Mouse (Mus musculus): ENCODE measurements at regions not wholly inside any gene's neighbourhood (a gene's known extent, or its start where the extent isn't known, plus 50 kb on each side); places are given as distances from the start of the nearest gene placed in this dataset.

GRCm38 (mm10) chr13:84602612-84603011 is 380.5 kb downstream of the Tmem161b start:
- Histone ChIP-seq H3K9me3 (ENCODE audit: low read length) (no peaks in the 10 kb centered on the region), H3K4me1 (replicated peaks; ENCODE audit: low read depth, low read length) (peaks cover 8% of the 10 kb centered on the region), H3K4me3 (replicated peaks; ENCODE audit: low read length) (no peak overlapping the region), H3K36me3 (ENCODE audit: insufficient read depth, low read length) (no peaks in the 10 kb centered on the region), H3K27me3 (ENCODE audit: insufficient read depth, low read length) (no peaks in the 10 kb centered on the region)
- TF ChIP-seq NANOG (IDR thresholded peaks at IDR 0.05; ENCODE audit: borderline replicate concordance, low read length): no peak
- no peak for TF ChIP-seq CTCF (conservative IDR thresholded peaks at IDR 0.05; ENCODE audit: low read length)
- TF ChIP-seq POU5F1 (IDR thresholded peaks at IDR 0.05; ENCODE audit: borderline replicate concordance, low read length): no peak

DNA sequence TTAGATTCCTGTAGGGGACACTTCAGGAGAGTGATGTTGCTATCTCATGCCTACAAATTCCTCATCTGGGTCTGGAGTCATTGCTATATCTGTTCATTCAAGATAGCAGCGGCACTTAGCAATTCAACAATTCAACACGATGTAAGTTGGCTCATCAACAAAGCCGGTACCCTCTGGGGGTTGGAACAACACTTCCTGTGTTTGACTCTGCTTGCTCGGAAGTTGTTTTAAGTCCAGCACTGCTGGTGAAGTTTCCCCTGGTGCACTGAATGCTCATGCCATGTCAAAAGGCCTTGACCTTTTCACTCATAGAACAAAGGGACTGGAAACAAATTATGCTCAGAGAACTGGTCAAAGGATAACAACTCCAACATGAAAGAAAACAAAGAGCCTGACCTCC is 390.4 kb downstream of the Tmem161b start:
- H3K27me3 ChIP-seq (ENCODE audit: insufficient read depth, low read length): no peaks in the 10 kb centered on the region
- no peak overlapping the region for H3K4me3 ChIP-seq (replicated peaks; ENCODE audit: low read length)
- H3K9me3 ChIP-seq (ENCODE audit: low read length): no peaks in the 10 kb centered on the region
- H3K36me3 ChIP-seq (ENCODE audit: insufficient read depth, low read length): no peaks in the 10 kb centered on the region
- TF ChIP-seq CTCF (conservative IDR thresholded peaks at IDR 0.05; ENCODE audit: low read length) (no peak), NANOG (IDR thresholded peaks at IDR 0.05; ENCODE audit: borderline replicate concordance, low read length) (no peak), POU5F1 (IDR thresholded peaks at IDR 0.05; ENCODE audit: borderline replicate concordance, low read length) (no peak)
- H3K4me1 ChIP-seq (replicated peaks; ENCODE audit: low read depth, low read length): no peaks in the 10 kb centered on the region

- H3K9me3 ChIP-seq (ENCODE audit: low read length): no peaks in the 10 kb centered on the region
- TF ChIP-seq NANOG (IDR thresholded peaks at IDR 0.05; ENCODE audit: borderline replicate concordance, low read length) (no peak), CTCF (conservative IDR thresholded peaks at IDR 0.05; ENCODE audit: low read length) (no peak), POU5F1 (IDR thresholded peaks at IDR 0.05; ENCODE audit: borderline replicate concordance, low read length) (no peak)
- no peaks in the 10 kb centered on the region for H3K4me1 ChIP-seq (replicated peaks; ENCODE audit: low read depth, low read length)
- no peaks in the 10 kb centered on the region for H3K36me3 ChIP-seq (ENCODE audit: insufficient read depth, low read length)
- H3K27me3 ChIP-seq (ENCODE audit: insufficient read depth, low read length): no peaks in the 10 kb centered on the region
- no peak overlapping the region for H3K4me3 ChIP-seq (replicated peaks; ENCODE audit: low read length)
Observed at GRCm38 (mm10) chr13:84613004-84613403, 390.9 kb downstream of the Tmem161b start.

- TF ChIP-seq POU5F1 (IDR thresholded peaks at IDR 0.05; ENCODE audit: borderline replicate concordance, low read length): no peak
- no peak for TF ChIP-seq NANOG (IDR thresholded peaks at IDR 0.05; ENCODE audit: borderline replicate concordance, low read length)
- TF ChIP-seq CTCF (conservative IDR thresholded peaks at IDR 0.05; ENCODE audit: low read length): no peak
- no peaks in the 10 kb centered on the region for H3K9me3 ChIP-seq (ENCODE audit: low read length)
- no peaks in the 10 kb centered on the region for H3K36me3 ChIP-seq (ENCODE audit: insufficient read depth, low read length)
- H3K4me3 ChIP-seq (replicated peaks; ENCODE audit: low read length): no peak overlapping the region
- H3K27me3 ChIP-seq (ENCODE audit: insufficient read depth, low read length): no peaks in the 10 kb centered on the region
- no peaks in the 10 kb centered on the region for H3K4me1 ChIP-seq (replicated peaks; ENCODE audit: low read depth, low read length)
Observed at GRCm38 (mm10) chr13:84624691-84625090, 402.6 kb downstream of the Tmem161b start.

GRCm38 (mm10) chr13:84625527-84625926 is 403.4 kb downstream of the Tmem161b start:
- Histone ChIP-seq H3K4me1 (replicated peaks; ENCODE audit: low read depth, low read length) (no peaks in the 10 kb centered on the region), H3K4me3 (replicated peaks; ENCODE audit: low read length) (no peak overlapping the region), H3K9me3 (ENCODE audit: low read length) (no peaks in the 10 kb centered on the region), H3K36me3 (ENCODE audit: insufficient read depth, low read length) (no peaks in the 10 kb centered on the region), H3K27me3 (ENCODE audit: insufficient read depth, low read length) (no peaks in the 10 kb centered on the region)
- TF ChIP-seq CTCF (conservative IDR thresholded peaks at IDR 0.05; ENCODE audit: low read length) (no peak), POU5F1 (IDR thresholded peaks at IDR 0.05; ENCODE audit: borderline replicate concordance, low read length) (no peak), NANOG (IDR thresholded peaks at IDR 0.05; ENCODE audit: borderline replicate concordance, low read length) (no peak)

DNA sequence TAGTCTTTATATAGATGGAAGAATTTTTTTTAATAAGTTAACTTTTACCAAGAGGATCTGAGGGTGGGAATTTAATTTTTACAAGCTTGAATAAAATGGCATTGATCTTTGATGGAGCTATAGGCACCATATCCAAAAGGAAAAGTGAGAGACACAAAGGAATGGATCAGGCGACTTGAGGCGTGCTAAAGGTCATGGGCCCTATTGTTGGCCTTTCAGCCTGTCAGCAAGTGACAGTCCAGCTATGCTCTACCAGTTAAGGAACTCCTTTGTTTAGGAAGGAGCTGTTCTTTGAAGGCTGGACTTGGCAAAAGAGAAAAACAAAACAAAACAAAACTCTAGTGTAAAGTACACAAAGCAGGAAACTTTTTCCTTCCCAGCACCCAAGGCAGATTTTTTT is 403.8 kb downstream of the Tmem161b start:
- no peaks in the 10 kb centered on the region for H3K4me1 ChIP-seq (replicated peaks; ENCODE audit: low read depth, low read length)
- H3K4me3 ChIP-seq (replicated peaks; ENCODE audit: low read length): no peak overlapping the region
- H3K27me3 ChIP-seq (ENCODE audit: insufficient read depth, low read length): no peaks in the 10 kb centered on the region
- H3K36me3 ChIP-seq (ENCODE audit: insufficient read depth, low read length): no peaks in the 10 kb centered on the region
- H3K9me3 ChIP-seq (ENCODE audit: low read length): no peaks in the 10 kb centered on the region
- no peak for TF ChIP-seq POU5F1 (IDR thresholded peaks at IDR 0.05; ENCODE audit: borderline replicate concordance, low read length)
- TF ChIP-seq CTCF (conservative IDR thresholded peaks at IDR 0.05; ENCODE audit: low read length): no peak
- no peak for TF ChIP-seq NANOG (IDR thresholded peaks at IDR 0.05; ENCODE audit: borderline replicate concordance, low read length)

DNA sequence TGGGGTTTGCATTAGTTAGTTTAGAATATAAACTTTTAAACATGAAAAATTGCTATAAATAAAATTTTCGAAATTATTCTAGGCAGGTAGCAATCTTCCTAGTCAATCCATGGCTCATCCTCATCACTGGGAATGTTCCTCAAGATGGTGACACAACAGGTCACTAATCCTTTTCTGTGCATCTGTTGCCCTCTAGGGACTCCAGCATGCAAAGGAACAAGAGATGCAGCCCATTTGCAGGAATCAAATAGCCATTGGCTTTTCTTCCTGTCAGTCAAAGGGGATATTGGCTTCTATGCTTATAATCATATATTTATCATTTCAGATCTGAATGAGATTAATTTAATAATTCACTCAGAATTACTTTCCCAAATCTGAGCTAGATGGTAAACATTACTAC is 404.3 kb downstream of the Tmem161b start:
- no peaks in the 10 kb centered on the region for H3K9me3 ChIP-seq (ENCODE audit: low read length)
- no peaks in the 10 kb centered on the region for H3K36me3 ChIP-seq (ENCODE audit: insufficient read depth, low read length)
- no peaks in the 10 kb centered on the region for H3K4me1 ChIP-seq (replicated peaks; ENCODE audit: low read depth, low read length)
- H3K4me3 ChIP-seq (replicated peaks; ENCODE audit: low read length): no peak overlapping the region
- TF ChIP-seq NANOG (IDR thresholded peaks at IDR 0.05; ENCODE audit: borderline replicate concordance, low read length) (no peak), CTCF (conservative IDR thresholded peaks at IDR 0.05; ENCODE audit: low read length) (no peak), POU5F1 (IDR thresholded peaks at IDR 0.05; ENCODE audit: borderline replicate concordance, low read length) (no peak)
- H3K27me3 ChIP-seq (ENCODE audit: insufficient read depth, low read length): no peaks in the 10 kb centered on the region

DNA sequence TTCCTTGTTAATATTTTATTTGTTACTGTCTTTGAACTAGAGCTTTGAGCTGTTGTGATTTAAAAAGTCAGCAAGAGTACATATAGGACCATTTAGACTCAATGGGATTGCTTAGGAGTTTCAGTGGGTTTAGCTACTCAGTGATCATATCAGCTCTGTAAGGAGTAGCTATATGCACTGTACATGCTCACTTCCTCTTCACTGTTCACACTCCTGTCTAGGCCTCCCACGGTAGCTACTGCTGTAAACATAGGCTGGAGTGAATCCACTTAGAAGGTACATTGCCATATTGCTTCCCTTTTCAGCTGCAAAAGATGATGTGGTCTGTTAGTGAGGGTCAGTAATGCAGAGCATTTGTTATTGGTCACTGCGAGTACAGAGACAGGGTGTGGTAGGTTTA is 408.6 kb downstream of the Tmem161b start:
- Histone ChIP-seq H3K4me1 (replicated peaks; ENCODE audit: low read depth, low read length) (no peaks in the 10 kb centered on the region), H3K4me3 (replicated peaks; ENCODE audit: low read length) (no peak overlapping the region), H3K9me3 (ENCODE audit: low read length) (no peaks in the 10 kb centered on the region), H3K36me3 (ENCODE audit: insufficient read depth, low read length) (no peaks in the 10 kb centered on the region), H3K27me3 (ENCODE audit: insufficient read depth, low read length) (no peaks in the 10 kb centered on the region)
- TF ChIP-seq NANOG (IDR thresholded peaks at IDR 0.05; ENCODE audit: borderline replicate concordance, low read length) (no peak), POU5F1 (IDR thresholded peaks at IDR 0.05; ENCODE audit: borderline replicate concordance, low read length) (no peak), CTCF (conservative IDR thresholded peaks at IDR 0.05; ENCODE audit: low read length) (no peak)

DNA sequence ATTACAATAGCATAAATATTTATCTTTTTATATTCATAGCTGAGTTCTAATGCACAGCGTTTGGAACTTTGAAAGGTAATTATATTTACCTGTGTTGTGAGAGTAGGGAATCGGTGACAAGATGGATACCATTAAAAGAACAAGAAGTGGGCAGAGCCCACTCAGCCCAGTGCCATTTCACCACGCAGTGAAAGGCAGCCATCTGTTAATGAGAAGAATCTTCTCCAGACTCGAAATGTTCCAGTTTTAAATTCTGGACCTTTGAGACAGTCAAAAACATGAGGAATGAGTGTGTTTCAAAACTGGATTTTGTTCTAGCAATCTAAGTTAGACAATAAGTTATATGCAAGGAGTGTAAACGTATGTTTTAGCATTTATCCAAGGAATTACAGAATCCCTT is 410.4 kb downstream of the Tmem161b start:
- Histone ChIP-seq H3K27me3 (ENCODE audit: insufficient read depth, low read length) (no peaks in the 10 kb centered on the region), H3K36me3 (ENCODE audit: insufficient read depth, low read length) (no peaks in the 10 kb centered on the region), H3K4me1 (replicated peaks; ENCODE audit: low read depth, low read length) (no peaks in the 10 kb centered on the region), H3K4me3 (replicated peaks; ENCODE audit: low read length) (no peak overlapping the region), H3K9me3 (ENCODE audit: low read length) (no peaks in the 10 kb centered on the region)
- TF ChIP-seq POU5F1 (IDR thresholded peaks at IDR 0.05; ENCODE audit: borderline replicate concordance, low read length): no peak
- TF ChIP-seq CTCF (conservative IDR thresholded peaks at IDR 0.05; ENCODE audit: low read length): no peak
- TF ChIP-seq NANOG (IDR thresholded peaks at IDR 0.05; ENCODE audit: borderline replicate concordance, low read length): no peak
